Mouse (Mus musculus) T-cell, adult 2 months (primary cell): Measurements from ENCODE around the gene 7530416G11Rik.

ENCODE experiments used
- DNase-seq: peaks from one replicate; pipeline ENCODE4 v3.0.0; 2022; ENCODE audit warnings: low spot score

The 7530416G11Rik gene

GRCm38 (mm10) chr15:85503127-85503526 is at the start of gene 7530416G11Rik:
Gene 7530416G11Rik (minus strand): TSS chr15:85503227.
- no peak for DNase-seq

DNA sequence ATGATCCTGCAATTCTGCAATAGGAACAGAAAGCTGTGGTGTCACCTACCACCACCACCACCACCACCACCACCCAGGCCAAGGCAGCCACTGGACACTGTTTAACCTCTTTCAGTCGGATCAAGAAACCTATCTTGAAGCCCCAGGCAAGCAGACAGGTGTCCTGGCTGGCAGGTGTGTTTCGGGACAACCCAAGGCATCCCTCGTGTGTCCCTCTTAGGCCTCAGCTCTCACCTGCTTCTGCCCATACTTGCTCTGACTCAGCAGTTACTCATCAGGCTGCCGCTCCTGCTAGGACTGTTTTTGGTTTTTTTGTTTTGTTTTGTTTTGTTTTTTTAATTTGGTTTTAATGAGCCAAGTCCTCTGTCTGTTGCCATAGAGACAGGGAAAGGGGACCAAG is 43.5 kb upstream of the 7530416G11Rik start:
- no peak for DNase-seq

DNA sequence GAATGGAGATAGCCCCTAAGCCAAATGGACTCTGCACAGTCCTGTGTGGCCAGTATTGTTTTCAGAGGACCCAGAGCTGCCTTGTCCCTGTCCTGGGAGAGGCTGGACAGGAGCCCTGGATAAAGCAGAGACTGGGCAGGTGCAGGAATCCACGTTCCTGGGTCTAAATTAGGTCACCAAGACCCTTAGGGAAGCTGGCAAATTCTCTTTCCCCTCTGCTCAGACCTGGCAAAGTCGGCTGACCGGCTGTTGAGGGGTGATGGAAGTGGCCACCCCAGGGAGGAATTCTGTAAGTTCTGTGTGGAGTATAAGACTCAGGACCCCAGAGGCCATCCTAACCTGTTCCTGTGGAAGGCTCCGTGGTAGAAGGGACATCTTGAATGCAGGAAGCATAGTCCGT is 42.3 kb upstream of the 7530416G11Rik start:
- no peak for DNase-seq

- no peak for DNase-seq
Observed at GRCm38 (mm10) chr15:85538170-85538569, 35.1 kb upstream of the 7530416G11Rik start.

DNA sequence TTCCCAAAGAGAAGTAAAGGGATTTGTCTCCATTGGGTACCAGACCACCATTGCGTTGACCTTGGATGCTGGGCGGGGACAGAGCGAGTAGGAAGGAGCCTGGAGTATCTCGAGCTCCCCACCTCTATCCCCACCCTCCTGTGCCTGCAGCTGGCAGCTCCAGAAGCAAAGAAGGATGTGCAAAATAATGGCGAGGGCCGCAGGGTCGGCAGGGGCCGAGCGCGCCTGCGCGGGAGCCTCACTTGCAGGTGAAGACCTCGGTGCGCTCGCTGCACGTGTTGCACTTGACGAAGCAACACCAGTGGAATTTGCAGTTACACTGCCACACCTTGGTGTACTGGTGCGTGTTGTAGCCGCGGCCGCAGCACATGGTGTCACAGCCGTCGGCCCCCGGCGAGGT is 34.1 kb upstream of the 7530416G11Rik start:
- no peak for DNase-seq

DNA sequence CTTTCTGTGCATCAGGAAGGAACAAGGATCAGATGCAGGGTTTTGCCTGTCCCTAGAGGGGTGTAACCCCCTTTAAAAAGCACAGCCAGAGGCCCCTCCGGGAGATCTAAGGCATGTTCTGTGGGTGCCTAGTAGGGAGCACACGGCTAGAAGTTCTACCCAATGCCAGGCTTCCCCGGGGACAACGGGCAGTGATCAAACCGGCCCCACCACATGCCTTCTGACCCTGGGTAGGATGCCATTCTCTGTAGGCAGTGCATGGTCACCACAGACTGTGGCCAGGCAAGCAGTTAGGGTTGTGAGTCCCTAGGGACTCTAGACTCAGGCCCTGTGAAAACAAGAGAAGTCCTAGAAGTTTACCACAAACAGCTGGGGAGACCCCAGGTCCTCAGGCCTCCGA is 31.6 kb upstream of the 7530416G11Rik start:
- DNase-seq: no peak

- DNase-seq: no peak
Observed at GRCm38 (mm10) chr15:85534215-85534614, 31.2 kb upstream of the 7530416G11Rik start.

GRCm38 (mm10) chr15:85532063-85532462 is 29.0 kb upstream of the 7530416G11Rik start:
- DNase-seq: no peak

GRCm38 (mm10) chr15:85529911-85530310 is 26.9 kb upstream of the 7530416G11Rik start:
- no peak for DNase-seq

GRCm38 (mm10) chr15:85524404-85524950 is 21.4 kb upstream of the 7530416G11Rik start:
- no peak for DNase-seq

DNA sequence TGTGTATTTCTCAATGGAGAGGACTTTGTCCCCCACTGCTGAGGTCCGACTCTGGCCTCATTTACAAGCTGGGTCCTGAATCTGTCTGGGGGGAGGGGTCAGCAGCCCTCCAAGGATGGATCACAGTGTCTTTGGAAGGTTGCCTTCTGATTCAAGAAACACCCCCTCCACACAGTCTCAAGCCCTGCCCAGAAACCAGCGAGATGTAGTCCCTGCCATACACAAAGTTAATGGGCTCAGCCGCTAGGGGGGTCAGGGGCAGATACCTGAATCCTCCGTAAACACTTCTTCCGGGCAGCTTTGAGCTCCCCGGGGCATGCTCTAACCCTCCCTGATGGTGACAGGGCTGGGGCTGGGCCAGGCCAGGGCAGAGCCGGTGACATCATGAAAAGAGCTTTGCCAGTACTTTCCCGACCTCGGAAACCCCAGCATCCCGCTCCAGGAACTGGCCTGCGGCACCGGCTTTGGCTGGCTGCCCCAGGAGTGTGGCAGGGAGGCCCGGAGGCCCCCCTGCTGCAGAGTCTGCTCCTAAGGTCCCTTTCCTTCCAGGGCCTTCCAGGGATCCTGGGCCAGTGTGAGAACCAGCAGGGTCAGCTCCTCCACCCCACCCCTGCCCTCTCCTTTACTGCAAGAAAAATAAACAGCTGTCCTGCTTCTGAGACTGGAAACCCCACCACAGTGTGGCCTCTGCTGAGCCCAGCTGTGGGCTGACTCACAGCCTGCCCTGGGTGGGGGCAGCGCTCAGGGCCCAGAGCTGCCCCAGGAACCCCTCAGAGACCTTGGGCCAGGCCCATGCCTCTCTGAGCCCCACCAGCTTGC is 20.4 kb upstream of the 7530416G11Rik start:
- DNase-seq: no peak

DNA sequence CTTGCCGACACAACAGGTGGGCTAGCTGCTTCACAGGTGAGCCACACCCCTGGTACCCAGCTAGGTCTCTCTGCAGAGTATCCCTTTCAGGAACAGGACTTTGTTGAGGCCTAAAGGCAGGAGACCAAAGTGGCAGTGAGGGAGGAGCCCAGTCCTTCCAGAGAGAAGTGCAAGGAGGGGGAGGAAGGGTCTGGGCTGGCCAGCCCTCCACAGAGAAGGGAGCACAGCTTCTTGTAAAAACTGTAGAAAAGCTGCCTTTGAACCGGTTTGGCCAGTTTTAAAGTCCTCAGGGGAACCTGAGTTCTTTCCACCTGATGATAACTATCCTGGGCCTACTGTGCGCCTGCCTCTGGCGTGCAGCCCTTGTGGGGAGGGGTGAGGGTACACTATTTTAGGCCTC is 16.4 kb upstream of the 7530416G11Rik start:
- no peak for DNase-seq

DNA sequence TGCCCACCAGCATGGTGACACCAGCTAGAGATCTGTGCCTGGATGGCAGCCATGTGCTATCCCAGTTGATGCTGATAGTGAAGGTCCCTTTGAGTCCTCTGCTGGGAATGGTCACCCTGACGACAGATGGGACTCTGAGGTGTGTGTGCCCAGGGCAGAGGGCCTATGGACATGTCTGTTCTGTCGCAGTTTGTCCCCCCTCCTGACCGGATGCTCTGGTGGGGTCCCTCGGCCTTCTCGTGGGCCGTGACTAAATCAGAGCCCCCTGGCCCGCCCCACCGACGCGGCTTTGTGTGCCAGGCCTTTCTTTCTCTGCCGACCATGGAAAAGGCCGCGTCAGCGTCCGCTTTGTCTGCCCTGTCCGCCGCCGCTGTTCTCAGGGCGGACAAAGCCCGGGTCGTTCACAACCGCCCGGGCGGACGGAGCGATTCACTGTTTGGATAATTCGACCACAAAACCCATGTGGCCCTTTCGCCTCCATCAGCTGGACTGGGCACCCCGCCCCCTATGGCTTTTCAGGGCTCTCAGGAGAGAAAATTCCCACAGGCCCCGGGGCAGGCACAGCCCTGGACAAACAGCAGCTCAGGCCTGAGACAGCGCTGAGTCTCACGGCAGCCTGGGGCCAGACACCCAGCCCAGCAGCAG is 4.5 kb upstream of the 7530416G11Rik start:
- DNase-seq: no peak

DNA sequence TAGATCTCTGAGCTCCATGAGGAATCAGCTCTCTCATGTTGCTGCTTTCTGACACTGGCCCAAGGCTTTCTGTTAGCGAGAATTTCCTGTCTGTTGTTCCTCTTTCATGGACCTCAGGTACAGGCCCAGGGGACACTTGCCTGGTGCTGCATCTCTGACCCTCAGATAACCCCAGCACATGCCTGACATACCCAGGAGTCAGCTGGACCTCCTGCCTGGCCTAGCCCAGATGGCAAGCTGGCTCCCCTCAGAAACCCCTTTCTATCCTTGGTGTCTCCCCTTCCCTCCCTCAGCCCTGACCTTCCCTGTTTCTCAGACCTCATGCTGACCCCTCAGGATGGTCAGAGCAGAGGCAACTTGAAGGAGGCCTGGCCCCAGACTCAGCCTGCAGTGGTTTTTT is 3.7 kb upstream of the 7530416G11Rik start:
- no peak for DNase-seq

- no peak for DNase-seq
Observed at GRCm38 (mm10) chr15:85505118-85505925, 2.3 kb upstream of the 7530416G11Rik start.

GRCm38 (mm10) chr15:85500267-85500666 is 2.8 kb downstream of the 7530416G11Rik start:
- DNase-seq: no peak

- no peak for DNase-seq
Observed at GRCm38 (mm10) chr15:85497981-85498475, 5.0 kb downstream of the 7530416G11Rik start.

DNA sequence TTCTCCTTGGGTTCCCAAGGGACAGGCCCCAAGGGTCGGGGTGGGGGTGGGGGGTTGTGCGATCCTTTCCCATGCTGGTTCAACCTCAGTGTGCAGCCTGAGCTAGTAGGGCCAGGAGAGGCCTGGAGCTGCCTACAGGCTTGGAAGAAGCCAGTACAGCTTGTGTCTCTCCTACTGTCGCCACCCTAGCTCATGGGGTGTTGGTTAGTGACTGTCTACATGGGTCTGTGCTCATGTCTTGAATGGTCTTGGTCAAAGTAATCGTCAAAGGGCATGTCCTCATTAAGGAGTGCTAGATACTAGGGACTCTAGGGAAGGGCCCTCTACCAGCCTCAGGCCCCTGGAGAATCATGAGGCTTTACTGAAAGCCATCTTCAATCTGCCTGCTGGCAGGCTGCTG is 5.5 kb downstream of the 7530416G11Rik start:
- no peak for DNase-seq

DNA sequence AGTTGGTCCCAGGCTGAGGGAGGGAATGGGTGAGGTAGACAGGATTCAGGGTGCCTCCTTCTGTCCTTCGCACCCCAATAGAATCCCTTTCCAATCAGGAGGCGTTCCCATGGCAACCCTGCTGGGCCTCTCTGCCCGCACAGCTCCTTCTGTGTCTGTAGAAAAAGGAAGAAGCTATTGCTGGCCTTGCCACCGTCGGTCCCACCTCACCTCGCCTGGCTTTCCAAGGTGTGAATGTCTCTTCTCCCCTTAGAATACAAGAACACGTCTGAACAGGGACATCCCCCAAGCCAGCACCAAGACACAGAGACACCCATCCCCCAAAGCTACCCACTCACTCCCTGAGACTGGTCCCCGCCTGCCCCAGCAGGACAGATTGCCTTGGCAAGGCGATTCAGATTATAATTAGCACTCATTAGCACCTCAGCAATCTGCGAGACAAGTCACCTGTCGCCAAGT is 8.8 kb downstream of the 7530416G11Rik start:
- DNase-seq: no peak

GRCm38 (mm10) chr15:85489751-85490150 is 13.3 kb downstream of the 7530416G11Rik start:
- no peak for DNase-seq

DNA sequence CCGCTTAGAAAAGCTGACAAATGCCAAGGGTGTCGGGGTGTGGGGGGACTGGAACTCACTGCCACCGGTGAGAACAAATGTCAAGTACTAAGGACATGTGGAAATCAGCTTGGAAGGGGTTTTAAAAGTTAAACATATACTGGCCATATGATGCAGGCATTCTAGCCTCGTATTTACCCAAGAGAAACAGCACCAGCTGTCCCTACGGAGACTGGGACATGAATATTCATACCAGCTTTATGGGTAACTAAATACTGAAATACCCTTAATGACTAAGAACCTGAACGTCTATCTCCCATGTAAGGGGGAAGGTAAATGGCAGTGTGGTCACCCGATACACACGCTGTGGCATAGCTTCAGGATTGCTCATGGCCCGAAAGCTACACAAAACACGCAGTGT is 14.1 kb downstream of the 7530416G11Rik start:
- no peak for DNase-seq

DNA sequence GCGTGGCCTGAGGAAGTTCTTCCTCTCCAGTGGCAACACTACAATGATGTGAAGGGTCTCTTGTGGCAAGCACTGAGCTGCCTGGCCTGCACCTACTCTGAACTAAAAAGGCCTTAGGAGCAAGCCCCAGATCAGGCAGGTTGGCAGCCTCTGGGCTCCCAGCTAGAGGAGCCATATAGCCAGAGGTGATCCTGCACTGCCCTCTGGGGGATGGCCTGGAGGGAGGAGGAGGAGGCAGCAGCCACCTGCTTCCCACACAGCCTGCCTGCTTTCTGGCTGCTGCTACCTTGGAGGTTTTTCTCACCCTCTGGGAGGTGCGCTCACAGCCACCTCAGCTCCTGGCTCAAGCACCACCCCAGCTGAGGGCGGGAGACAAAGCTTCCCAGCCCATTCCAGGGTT is 22.4 kb downstream of the 7530416G11Rik start:
- DNase-seq: no peak
